Mouse (Mus musculus) lung, postnatal 0 days (tissue): ENCODE results near the gene Aldh1l1. TPM values are rescaled to one million over a fixed set of nuclear protein-coding genes. Genes with fewer than 3 reads are reported as not detected.

Source experiments
- ATAC-seq: fragments of 200-750 bp; cut with Nextera tagmentation; 2 replicates; pipeline ENCODE4 v1.8.0; 2017; ENCODE audit warnings: moderate library complexity
- DNase-seq: peaks from one replicate; pipeline ENCODE4 v3.0.0-alpha.2; 2016; ENCODE audit warnings: low spot score
- H3K27ac ChIP-seq: fragments of 300-500 bp; sonication (generic); 2 replicates; pipeline ENCODE4 v1.5.1; 2014; ENCODE audit warnings: antibody characterized with exemption, mild to moderate bottlenecking, low read length, mixed read lengths
- H3K27me3 ChIP-seq: fragments of 300-500 bp; sonication (generic); replicated peaks from 2 replicates; pipeline ENCODE4 v1.6.1; 2014; ENCODE audit warnings: low read length, mixed read lengths; ENCODE audit not compliant: insufficient read depth
- H3K36me3 ChIP-seq: fragments of 300-500 bp; sonication (generic); 2 replicates; pipeline ENCODE4 v1.6.1; 2014; ENCODE audit warnings: low read length, mixed read lengths; ENCODE audit not compliant: insufficient read depth
- H3K4me1 ChIP-seq: fragments of 300-500 bp; sonication (generic); 2 replicates; pipeline ENCODE4 v1.6.1; 2014; ENCODE audit warnings: antibody characterized with exemption, low read depth, low read length, mixed read lengths; ENCODE audit not compliant: insufficient read depth
- H3K4me2 ChIP-seq: fragments of 300-500 bp; sonication (generic); replicated peaks from 2 replicates; pipeline ENCODE4 v1.6.1; 2014; ENCODE audit warnings: low read depth, mild to moderate bottlenecking, low read length, moderate library complexity, mixed read lengths
- H3K4me3 ChIP-seq: fragments of 300-500 bp; sonication (generic); 2 replicates; pipeline ENCODE4 v1.5.1; 2014; ENCODE audit warnings: low read depth, low read length
- H3K9ac ChIP-seq: fragments of 300-500 bp; sonication (generic); replicated peaks from 2 replicates; pipeline ENCODE4 v1.6.1; 2014; ENCODE audit warnings: low read depth, mild to moderate bottlenecking
- H3K9me3 ChIP-seq: fragments of 300-500 bp; sonication (generic); 2 replicates; pipeline ENCODE4 v1.6.1; 2016; ENCODE audit warnings: low read length, mixed read lengths
- CTCF ChIP-seq: IDR thresholded peaks from 2 replicates; pipeline ENCODE4 v1.5.1; 2016; ENCODE audit warnings: antibody characterized with exemption, mild to moderate bottlenecking
- EP300 ChIP-seq: IDR thresholded peaks from 2 replicates; pipeline ENCODE4 v1.6.1; 2016; ENCODE audit warnings: antibody characterized with exemption, mild to moderate bottlenecking, control low read depth
- WGBS: fragments of 180-500 bp; shearing (Covaris S2); extraction: QIAGEN DNeasy Blood & Tissue Kit; methylation state at CpG from one replicate; pipeline ENCODE4 v1.1.7; 2014; 5-methylcytosine and 5-hydroxymethylcytosine counted together
- polyA plus RNA-seq: library from polyadenylated mRNA; unstranded; fragments of >200 nt; fragmentation: Nextera tagmentation; extraction: Ambion mirVana; gene quantifications from 2 replicates; pipeline ENCODE4 v1.2.1, GENCODE M21; 2015

Gene Aldh1l1
- polyA plus RNA-seq, 1 experiment from 2014 or later = 4.8 TPM

DNA sequence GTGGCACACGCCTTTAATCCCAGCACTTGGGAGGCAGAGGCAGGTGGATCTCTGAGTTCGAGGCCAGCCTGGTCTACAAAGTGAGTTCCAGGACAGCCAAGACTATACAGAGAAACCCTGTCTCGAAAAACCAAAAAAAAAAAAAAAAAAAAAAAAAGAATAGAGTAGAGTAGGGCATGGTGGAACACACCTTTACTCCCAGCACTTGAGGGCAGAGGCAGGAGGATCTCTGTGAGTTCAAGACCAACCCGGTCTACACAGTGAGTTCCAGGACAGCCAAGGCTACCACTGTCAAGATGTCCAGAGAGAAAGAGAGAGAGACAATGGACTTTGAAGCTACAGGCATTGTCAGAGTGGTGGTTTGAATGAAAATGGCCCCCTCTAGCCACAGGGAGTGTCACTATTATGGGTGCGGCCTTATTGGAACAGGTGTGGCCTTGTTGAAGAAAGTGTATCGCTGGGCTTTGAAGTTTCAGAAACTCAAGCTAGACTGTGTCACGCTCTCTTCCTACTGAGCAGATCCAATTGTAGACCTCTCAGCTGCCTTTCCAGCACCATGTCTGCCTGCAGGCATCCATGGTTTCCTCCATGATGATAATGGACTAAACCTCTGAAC lies 46.5 kb downstream of the Aldh1l1 start:
- no peak overlapping the region for H3K4me2 ChIP-seq
- no peak for ATAC-seq
- no peak overlapping the region for H3K4me3 ChIP-seq
- DNase-seq = no peak
- H3K9me3 ChIP-seq = no peaks in the 10 kb centered on the region
- no peak overlapping the region for H3K9ac ChIP-seq
- TF ChIP-seq CTCF (no peak), EP300 (no peak)
- 97% methylated on average over 5 of the region's 7 CpGs for WGBS
- no peaks in the 10 kb centered on the region for H3K27me3 ChIP-seq
- 0 out of 2 replicates have a peak, but pooled peaks cover 2% of the 10 kb centered on the region for H3K4me1 ChIP-seq
- H3K27ac ChIP-seq = no peak overlapping the region
- no peaks in the 10 kb centered on the region for H3K36me3 ChIP-seq

DNA sequence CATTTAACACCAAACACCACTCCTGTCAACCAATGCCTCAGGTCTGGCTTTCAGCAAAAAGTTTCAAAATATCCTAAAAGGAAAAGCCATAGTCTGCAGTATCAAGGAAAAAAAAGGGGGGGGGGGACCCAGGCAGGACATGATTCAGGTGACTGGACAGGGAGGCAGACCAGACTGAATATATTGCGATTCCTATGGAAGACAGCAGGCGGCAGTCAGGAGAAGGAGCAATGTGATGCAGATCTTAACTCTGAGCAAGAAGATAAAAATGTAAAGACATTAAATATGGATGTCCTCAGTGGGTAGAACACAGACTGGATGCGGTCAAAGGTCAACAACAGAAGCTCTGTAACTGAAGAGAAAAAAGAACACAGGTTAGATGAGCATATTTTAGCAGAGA lies 47.3 kb downstream of the Aldh1l1 start:
- peak; percentile 38 for TF ChIP-seq CTCF
- TF ChIP-seq EP300 = no peak
- WGBS = 67% methylated on average over 3 of the region's 3 CpGs
- ATAC-seq = no peak
- no peak overlapping the region for H3K9ac ChIP-seq
- H3K36me3 ChIP-seq = no peaks in the 10 kb centered on the region
- no peak overlapping the region for H3K27ac ChIP-seq
- no peaks in the 10 kb centered on the region for H3K9me3 ChIP-seq
- no peaks in the 10 kb centered on the region for H3K27me3 ChIP-seq
- no peak overlapping the region for H3K4me2 ChIP-seq
- H3K4me1 ChIP-seq = 0 out of 2 replicates have a peak, but pooled peaks cover 2% of the 10 kb centered on the region
- no peak overlapping the region for H3K4me3 ChIP-seq
- no peak for DNase-seq

DNA sequence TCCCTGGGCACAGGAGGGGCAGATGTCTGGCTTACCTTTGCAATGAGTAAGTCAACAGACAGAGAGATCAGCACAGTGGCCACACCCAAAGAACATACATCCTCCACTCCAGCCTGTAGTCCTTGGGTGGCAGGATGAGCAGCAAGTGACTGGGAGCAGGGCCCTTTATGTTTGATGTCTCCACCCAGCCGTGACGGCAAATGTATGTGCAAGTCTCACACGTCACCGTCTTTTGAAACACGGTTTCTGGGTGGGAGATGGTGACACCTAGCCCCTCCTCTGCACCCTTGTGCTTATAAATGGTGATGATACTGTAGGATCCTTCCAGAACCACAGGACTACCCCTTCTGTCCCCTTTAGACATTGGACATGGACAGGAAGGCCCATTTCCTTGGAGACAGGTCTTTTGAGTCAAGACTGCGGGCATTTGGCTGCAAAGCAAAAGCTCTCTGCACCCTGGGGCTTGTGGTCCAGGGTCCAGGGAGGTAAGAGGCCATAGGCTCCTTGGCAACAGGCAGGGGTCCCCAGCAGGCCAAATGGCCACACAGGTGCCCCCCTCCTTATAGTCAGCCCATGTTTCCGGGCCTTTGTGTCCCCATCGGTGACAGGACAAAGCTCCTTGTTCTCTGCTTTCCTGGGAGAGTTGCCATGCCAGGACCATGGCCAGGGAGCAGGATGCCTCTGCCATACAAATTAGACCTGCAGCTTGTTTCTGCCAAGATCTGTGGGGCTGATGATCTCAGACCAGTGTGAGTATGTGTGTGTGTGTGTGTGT lies 48.7 kb downstream of the Aldh1l1 start:
- H3K9me3 ChIP-seq = no peaks in the 10 kb centered on the region
- TF ChIP-seq EP300 (no peak), CTCF (no peak)
- H3K4me1 ChIP-seq = 0 out of 2 replicates have a peak, but pooled peaks cover under 1% of the 10 kb centered on the region
- H3K4me3 ChIP-seq = no peak overlapping the region
- no peaks in the 10 kb centered on the region for H3K36me3 ChIP-seq
- no peak overlapping the region for H3K27ac ChIP-seq
- ATAC-seq (no peak), DNase-seq (no peak)
- H3K9ac ChIP-seq = no peak overlapping the region
- WGBS = 71% methylated on average over 8 of the region's 8 CpGs
- H3K4me2 ChIP-seq = no peak overlapping the region
- H3K27me3 ChIP-seq = no peaks in the 10 kb centered on the region

- no peak overlapping the region for H3K4me2 ChIP-seq
- H3K4me1 ChIP-seq = no peaks in the 10 kb centered on the region
- H3K36me3 ChIP-seq = no peaks in the 10 kb centered on the region
- H3K4me3 ChIP-seq = no peak overlapping the region
- no peak for TF ChIP-seq CTCF
- no peak for TF ChIP-seq EP300
- H3K27ac ChIP-seq = no peak overlapping the region
- ATAC-seq = peak; percentile 55
- peak; percentile 39 for DNase-seq
- H3K9ac ChIP-seq = no peak overlapping the region
- H3K27me3 ChIP-seq = no peaks in the 10 kb centered on the region
- H3K9me3 ChIP-seq = no peaks in the 10 kb centered on the region
- WGBS = 56% methylated on average over 3 of the region's 3 CpGs
Measured at GRCm38 (mm10) chr6:90536824-90537223, 50.6 kb downstream of the Aldh1l1 start.

GRCm38 (mm10) chr6:90537941-90538340 lies 51.7 kb downstream of the Aldh1l1 start:
- Histone ChIP-seq H3K4me1 (no peaks in the 10 kb centered on the region), H3K9ac (no peak overlapping the region), H3K4me2 (no peak overlapping the region), H3K27ac (no peak overlapping the region), H3K4me3 (no peak overlapping the region), H3K9me3 (no peaks in the 10 kb centered on the region), H3K27me3 (no peaks in the 10 kb centered on the region), H3K36me3 (no peaks in the 10 kb centered on the region)
- 7% methylated on average over 7 of the region's 7 CpGs for WGBS
- TF ChIP-seq CTCF (peak; percentile 97), EP300 (no peak)
- ATAC-seq (peak; percentile 80), DNase-seq (peak; percentile 71)

GRCm38 (mm10) chr6:90539271-90539670 lies 53.0 kb downstream of the Aldh1l1 start:
- Histone ChIP-seq H3K4me3 (no peak overlapping the region), H3K4me2 (no peak overlapping the region), H3K4me1 (no peaks in the 10 kb centered on the region), H3K9ac (no peak overlapping the region), H3K9me3 (no peaks in the 10 kb centered on the region), H3K36me3 (no peaks in the 10 kb centered on the region), H3K27ac (no peak overlapping the region), H3K27me3 (no peaks in the 10 kb centered on the region)
- no peak for TF ChIP-seq CTCF
- TF ChIP-seq EP300 = no peak
- DNase-seq (no peak), ATAC-seq (no peak)
- 91% methylated on average over 4 of the region's 4 CpGs for WGBS
